Comparison of ENCODE assay signal across 9 mouse cellular contexts in genomic region chr7:77303935-77304334, GRCm38 (mm10).
A peak's percentile ranks its signal among the peaks of the same experiment; 100 is the strongest.
DNase-seq lines count a peak whose midpoint lies in the region; ATAC-seq lines count a peak whose summit lies in the region.
"Had no signal": no experiment of that assay in that cellular context is flagged by ENCODE, and none has a peak within 500 bp of the region (broad histone marks: within the 10 kb centered on the region; RNA-seq: fewer than 3 reads in every experiment).

No protein-coding gene starts in this region.

- H3K4me3 ChIP-seq in heart, embryonic 13.5 days: peak overlapping the region; percentile 33
- H3K4me3 ChIP-seq in midbrain, embryonic 10.5 days: peak overlapping the region; percentile 21; the same call in 1 of the 2 replicates
- no peak overlapping the region for H3K4me3 ChIP-seq in midbrain, embryonic 11.5 days (ENCODE audit: low read depth, low read length)
- H3K4me3 ChIP-seq in hindbrain, embryonic 11.5 days (ENCODE audit: low read depth, low read length): no peak overlapping the region

- no peak overlapping the region for H3K27ac ChIP-seq in heart, embryonic 13.5 days (replicated peaks)
- no peak overlapping the region for H3K27ac ChIP-seq in midbrain, embryonic 10.5 days (replicated peaks)
- H3K27ac ChIP-seq in midbrain, embryonic 11.5 days (ENCODE audit: low read depth, low read length): no peak overlapping the region
- H3K27ac ChIP-seq in hindbrain, embryonic 11.5 days (ENCODE audit: low read depth, low read length): no peak overlapping the region

- 4% methylated on average over 11 of the region's 11 CpGs for WGBS in heart, embryonic 13.5 days
- 13% methylated on average over 5 of the region's 11 CpGs for WGBS in midbrain, embryonic 10.5 days
- WGBS in midbrain, embryonic 11.5 days: 7% methylated on average over 10 of the region's 11 CpGs
- 14% methylated on average over 11 of the region's 11 CpGs for WGBS in hindbrain, embryonic 11.5 days

- DNase-seq in heart, adult 18-20 months: no peak
- peak; percentile 12 for DNase-seq in midbrain, embryonic 10.5 days (ENCODE audit: low spot score)
- no peak for DNase-seq in midbrain, embryonic 11.5 days (ENCODE audit: low spot score, missing footprints)
- peak; percentile 3 for DNase-seq in hindbrain, embryonic 11.5 days (ENCODE audit: low spot score)
- DNase-seq in retina, embryonic 14.5 days (ENCODE audit: low spot score): peak; percentile 11
- DNase-seq in frontal cortex, adult 2 months (ENCODE audit: extremely low spot score in 1 of 2, low spot score in 1 of 2): no peak
- no peak for DNase-seq in spleen, postnatal 10 days (ENCODE audit: low spot score in 2 of 2)
- DNase-seq: right cerebral cortex, postnatal 14 days had no signal

- peak overlapping the region; percentile 58 for H3K4me2 ChIP-seq in heart, embryonic 13.5 days
- no peak overlapping the region for H3K4me2 ChIP-seq in midbrain, embryonic 11.5 days
- no peak overlapping the region for H3K4me2 ChIP-seq in hindbrain, embryonic 11.5 days (replicated peaks; ENCODE audit: low read depth, low read length)

- ATAC-seq in heart, embryonic 13.5 days (ENCODE audit: extremely low read depth, insufficient number of reproducible peaks, low FRiP score, low TSS enrichment): no peak
- ATAC-seq in midbrain, embryonic 11.5 days (ENCODE audit: low FRiP score): no peak
- no peak for ATAC-seq in hindbrain, embryonic 11.5 days (ENCODE audit: low FRiP score)

- no peak overlapping the region for H3K9ac ChIP-seq in heart, embryonic 13.5 days
- H3K9ac ChIP-seq in midbrain, embryonic 11.5 days (ENCODE audit: low read length): no peak overlapping the region
- H3K9ac ChIP-seq in hindbrain, embryonic 11.5 days (ENCODE audit: low read depth, low read length): no peak overlapping the region

- H3K27me3 ChIP-seq in heart, embryonic 13.5 days (replicated peaks): no peaks in the 10 kb centered on the region
- H3K27me3 ChIP-seq in midbrain, embryonic 10.5 days (ENCODE audit: low read depth, poor library complexity, severe bottlenecking): no peaks in the 10 kb centered on the region
- no peaks in the 10 kb centered on the region for H3K27me3 ChIP-seq in midbrain, embryonic 11.5 days (ENCODE audit: control insufficient read depth, insufficient read depth, low read length)
- no peaks in the 10 kb centered on the region for H3K27me3 ChIP-seq in hindbrain, embryonic 11.5 days (ENCODE audit: control insufficient read depth, insufficient read depth, low read length)

- H3K4me1 ChIP-seq in heart, embryonic 13.5 days: peaks cover 7% of the 10 kb centered on the region; the same call in 1 of the 2 replicates
- peaks cover 14% of the 10 kb centered on the region for H3K4me1 ChIP-seq in midbrain, embryonic 10.5 days
- no peaks in the 10 kb centered on the region for H3K4me1 ChIP-seq in midbrain, embryonic 11.5 days (ENCODE audit: control insufficient read depth, insufficient read depth, low read length)
- H3K4me1 ChIP-seq in hindbrain, embryonic 11.5 days (replicated peaks; ENCODE audit: control insufficient read depth, insufficient read depth, low read length): no peaks in the 10 kb centered on the region

- H3K36me3 ChIP-seq in heart, embryonic 13.5 days: no peaks in the 10 kb centered on the region
- no peaks in the 10 kb centered on the region for H3K36me3 ChIP-seq in midbrain, embryonic 10.5 days
- H3K36me3 ChIP-seq in midbrain, embryonic 11.5 days (ENCODE audit: control insufficient read depth, insufficient read depth, low read length): no peaks in the 10 kb centered on the region
- no peaks in the 10 kb centered on the region for H3K36me3 ChIP-seq in hindbrain, embryonic 11.5 days (ENCODE audit: control insufficient read depth, insufficient read depth, low read length)

- no peaks in the 10 kb centered on the region for H3K9me3 ChIP-seq in heart, embryonic 13.5 days
- no peaks in the 10 kb centered on the region for H3K9me3 ChIP-seq in midbrain, embryonic 10.5 days (replicated peaks)
- no peaks in the 10 kb centered on the region for H3K9me3 ChIP-seq in midbrain, embryonic 11.5 days (ENCODE audit: control insufficient read depth, low read length)
- no peaks in the 10 kb centered on the region for H3K9me3 ChIP-seq in hindbrain, embryonic 11.5 days (ENCODE audit: control insufficient read depth, low read length)

Comparison
In these comparisons a context has a peak if more than half of its experiments do, and no peak if none do; other contexts are left out.
1. H3K4me3 ChIP-seq: peak in heart, embryonic 13.5 days (single experiment) and midbrain, embryonic 10.5 days (single experiment); none in midbrain, embryonic 11.5 days (single experiment) and hindbrain, embryonic 11.5 days (single experiment).
2. DNase-seq: peak in midbrain, embryonic 10.5 days (single experiment), hindbrain, embryonic 11.5 days (single experiment) and retina, embryonic 14.5 days (single experiment); none in heart, adult 18-20 months (0 of 2), midbrain, embryonic 11.5 days (single experiment), frontal cortex, adult 2 months (0 of 2) and spleen, postnatal 10 days (0 of 2).